Mouse (Mus musculus): ENCODE results near the gene Abcc12. TPM values are rescaled to one million over a fixed set of nuclear protein-coding genes. Genes with fewer than 3 reads are reported as not detected.

The Abcc12 gene
- total and polyA plus RNA-seq, 3 experiments = not detected

- no peak overlapping the region for H3K4me2 ChIP-seq (ENCODE audit: insufficient read depth, low read depth, poor library complexity, severe bottlenecking)
- H3K9me3 ChIP-seq (replicated peaks; ENCODE audit: low read length) = no peaks in the 10 kb centered on the region
- H3K4me3 ChIP-seq (replicated peaks in 1 of 3; ENCODE audit: low read depth in 2 of 3, low read length in 2 of 3, poor library complexity in 1 of 3) = no peak overlapping the region
- H3K4me1 ChIP-seq (ENCODE audit: control insufficient read depth in 1 of 2, insufficient read depth in 2 of 2) = no peaks in the 10 kb centered on the region
- H3K9ac ChIP-seq (ENCODE audit: insufficient read depth, low read depth) = no peak overlapping the region
- DNase-seq (ENCODE audit: extremely low read depth) = no peak
- dilution Hi-C loops (cut with MboI; ENCODE audit: extremely low pct_ligation_motif_present, extremely low pct_unique_long_range_greater_than_20kb, low sequenced_read_pairs) = no loop called here
- H3K27ac ChIP-seq (ENCODE audit: insufficient read depth, low read depth) = no peak overlapping the region
- H3K27me3 ChIP-seq (replicated peaks) = peaks cover 17% of the 10 kb centered on the region
- no peaks in the 10 kb centered on the region for H3K79me2 ChIP-seq (replicated peaks; ENCODE audit: control insufficient read depth, extremely low read depth, insufficient read depth, poor library complexity, severe bottlenecking)
- H3K36me3 ChIP-seq (replicated peaks in 1 of 2; ENCODE audit: control insufficient read depth in 1 of 2, insufficient read depth in 1 of 2, low read length in 1 of 2) = no peaks in the 10 kb centered on the region
- no peak for TF ChIP-seq GABPA (IDR thresholded peaks at IDR 0.05; ENCODE audit: insufficient replicate concordance, low read depth, low read length)
- no peak for TF ChIP-seq ZKSCAN1 (IDR thresholded peaks at IDR 0.05; ENCODE audit: borderline replicate concordance, low read depth, low read length)
- no peak for TF ChIP-seq CTCF (conservative IDR thresholded peaks at IDR 0.05 in 1 of 2, IDR thresholded peaks at IDR 0.05 in 1 of 2; ENCODE audit: low read depth in 2 of 2, low read length in 2 of 2)
- TF ChIP-seq PAX5 (IDR thresholded peaks at IDR 0.05; ENCODE audit: low read length) = no peak
- no peak for TF ChIP-seq NRF1 (IDR thresholded peaks at IDR 0.05; ENCODE audit: low read depth, low read length)
- no peak for TF ChIP-seq NELFE (IDR thresholded peaks at IDR 0.05; ENCODE audit: low read depth, low read length)
- TF ChIP-seq ELF1 (IDR thresholded peaks at IDR 0.05; ENCODE audit: low read depth, low read length) = no peak
- no peak for TF ChIP-seq USF1 (IDR thresholded peaks at IDR 0.05; ENCODE audit: low read depth, low read length)
- no peak for TF ChIP-seq ZC3H11A (IDR thresholded peaks at IDR 0.05; ENCODE audit: low read depth, low read length)
- TF ChIP-seq CHD1 (IDR thresholded peaks at IDR 0.05; ENCODE audit: low read depth, low read length) = no peak
- TF ChIP-seq EP300 (IDR thresholded peaks at IDR 0.05; ENCODE audit: low read length) = no peak
- no peak for TF ChIP-seq RCOR1 (conservative IDR thresholded peaks at IDR 0.05; ENCODE audit: low read depth, low read length)
- no peak for TF ChIP-seq SMC3 (IDR thresholded peaks at IDR 0.05; ENCODE audit: low read depth, low read length)
- TF ChIP-seq RAD21 (IDR thresholded peaks at IDR 0.05; ENCODE audit: low read depth, low read length) = no peak
- TF ChIP-seq MAFK (IDR thresholded peaks at IDR 0.05; ENCODE audit: insufficient replicate concordance, low read length) = no peak
- no peak for TF ChIP-seq TCF12 (IDR thresholded peaks at IDR 0.05; ENCODE audit: low read depth, low read length)
- no peak for TF ChIP-seq ETS1 (conservative IDR thresholded peaks at IDR 0.05; ENCODE audit: low read depth, low read length)
- TF ChIP-seq E2F4 (IDR thresholded peaks at IDR 0.05; ENCODE audit: insufficient replicate concordance, low read depth, low read length) = no peak
- no peak for TF ChIP-seq MXI1 (IDR thresholded peaks at IDR 0.05; ENCODE audit: low read depth, low read length)
- in situ Hi-C loops (cut with MboI; ENCODE audit: low pct_ligation_motif_present, low pct_unique_long_range_greater_than_20kb, low sequenced_read_pairs) = no loop called here
These were observed 68.2 kb downstream of the Abcc12 start for GRCm38 (mm10) chr8:86512131-86512792.

- Histone ChIP-seq H3K27me3 (replicated peaks) (peaks cover 4% of the 10 kb centered on the region), H3K9ac (ENCODE audit: insufficient read depth, low read depth) (no peak overlapping the region), H3K9me3 (replicated peaks; ENCODE audit: low read length) (no peaks in the 10 kb centered on the region), H3K79me2 (replicated peaks; ENCODE audit: control insufficient read depth, extremely low read depth, insufficient read depth, poor library complexity, severe bottlenecking) (no peaks in the 10 kb centered on the region), H3K36me3 (replicated peaks in 1 of 2; ENCODE audit: control insufficient read depth in 1 of 2, insufficient read depth in 1 of 2, low read length in 1 of 2) (no peaks in the 10 kb centered on the region), H3K27ac (ENCODE audit: insufficient read depth, low read depth) (no peak overlapping the region), H3K4me2 (ENCODE audit: insufficient read depth, low read depth, poor library complexity, severe bottlenecking) (no peak overlapping the region), H3K4me1 (ENCODE audit: control insufficient read depth in 1 of 2, insufficient read depth in 2 of 2) (no peaks in the 10 kb centered on the region), H3K4me3 (replicated peaks in 1 of 3; ENCODE audit: low read depth in 2 of 3, low read length in 2 of 3, poor library complexity in 1 of 3) (no peak overlapping the region)
- in situ Hi-C loops (cut with MboI; ENCODE audit: low pct_ligation_motif_present, low pct_unique_long_range_greater_than_20kb, low sequenced_read_pairs) = no loop called here
- TF ChIP-seq MEF2A (IDR thresholded peaks at IDR 0.05; ENCODE audit: borderline replicate concordance, low read depth, low read length) (no peak), MXI1 (IDR thresholded peaks at IDR 0.05; ENCODE audit: low read depth, low read length) (no peak), MAZ (IDR thresholded peaks at IDR 0.05; ENCODE audit: low read depth, low read length) (no peak), CHD2 (IDR thresholded peaks at IDR 0.05; ENCODE audit: low read length) (no peak), USF2 (conservative IDR thresholded peaks at IDR 0.05; ENCODE audit: low read depth, low read length) (no peak)
- no peak for DNase-seq (ENCODE audit: extremely low read depth)
- dilution Hi-C loops (cut with MboI; ENCODE audit: extremely low pct_ligation_motif_present, extremely low pct_unique_long_range_greater_than_20kb, low sequenced_read_pairs) = no loop called here
These were observed 79.1 kb downstream of the Abcc12 start for GRCm38 (mm10) chr8:86501341-86501740.
